20 mouse cellular contexts compared by ENCODE assay signal in genomic region chr14:21034271-21034670, GRCm38 (mm10).
"Had no signal": no experiment of that assay in that cellular context is flagged by ENCODE, and none has a peak within 500 bp of the region (broad histone marks: within the 10 kb centered on the region; RNA-seq: fewer than 3 reads in every experiment).

No protein-coding gene starts in this region.

- H3K4me1 ChIP-seq: midbrain, embryonic 12.5 days; midbrain, embryonic 15.5 days; stomach, embryonic 15.5 days had no signal

- H3K9me3 ChIP-seq: limb, embryonic 12.5 days; limb, embryonic 15.5 days; lung, embryonic 15.5 days; megakaryocyte, embryonic 14.5 days; midbrain, embryonic 12.5 days; midbrain, embryonic 15.5 days; neural tube, embryonic 13.5 days; stomach, embryonic 15.5 days had no signal

- H3K27ac ChIP-seq: kidney, postnatal 0 days; limb, embryonic 12.5 days; limb, embryonic 15.5 days; liver, embryonic 14.5 days; lung, embryonic 15.5 days; midbrain, embryonic 12.5 days; midbrain, embryonic 15.5 days; neural tube, embryonic 13.5 days; stomach, embryonic 15.5 days had no signal

- DNase-seq: kidney, adult 2 months; kidney, postnatal 25 days; left cerebral cortex, postnatal 4 days; lung, adult 18-20 months; lung, postnatal 10 days; lung, postnatal 36 days; retina, postnatal 1 day; right cerebral cortex, postnatal 25 days; spleen, adult 18-20 months; thymus, postnatal 25 days had no signal

- H3K27me3 ChIP-seq: limb, embryonic 12.5 days; limb, embryonic 15.5 days; lung, embryonic 15.5 days; megakaryocyte, embryonic 14.5 days; midbrain, embryonic 12.5 days; midbrain, embryonic 15.5 days; neural tube, embryonic 13.5 days; stomach, embryonic 15.5 days had no signal

- H3K4me3 ChIP-seq: limb, embryonic 12.5 days; limb, embryonic 15.5 days; lung, embryonic 15.5 days; megakaryocyte, embryonic 14.5 days; midbrain, embryonic 12.5 days; midbrain, embryonic 15.5 days; neural tube, embryonic 13.5 days; stomach, embryonic 15.5 days had no signal

- ATAC-seq: midbrain, embryonic 15.5 days had no signal

- H3K4me2 ChIP-seq: limb, embryonic 12.5 days; limb, embryonic 15.5 days; lung, embryonic 15.5 days; midbrain, embryonic 12.5 days; midbrain, embryonic 15.5 days; neural tube, embryonic 13.5 days; stomach, embryonic 15.5 days had no signal

- H3K9ac ChIP-seq: limb, embryonic 12.5 days; limb, embryonic 15.5 days; liver, embryonic 14.5 days; lung, embryonic 15.5 days; midbrain, embryonic 12.5 days; midbrain, embryonic 15.5 days; neural tube, embryonic 13.5 days; stomach, embryonic 15.5 days had no signal
